Mouse (Mus musculus): ENCODE data around the gene Tmem107.

- TF ChIP-seq CHD2 (IDR thresholded peaks at IDR 0.05; ENCODE audit: low read depth, low read length) (no peak), HCFC1 (IDR thresholded peaks at IDR 0.05; ENCODE audit: borderline replicate concordance, insufficient read depth, low read length) (no peak), ZC3H11A (IDR thresholded peaks at IDR 0.05; ENCODE audit: borderline replicate concordance, low read depth, low read length) (no peak), MAFK (IDR thresholded peaks at IDR 0.05; ENCODE audit: insufficient read depth, low read depth, low read length) (no peak), ZNF384 (IDR thresholded peaks at IDR 0.05; ENCODE audit: low read depth, low read length) (no peak)
These were observed 22.3 kb downstream of the Tmem107 start for GRCm38 (mm10) chr11:69092871-69093270.
